Mouse (Mus musculus) pancreas, adult 10 weeks (tissue): ENCODE measurements around the gene Apmap. TPM values are rescaled to one million over a fixed set of nuclear protein-coding genes. Genes with fewer than 3 reads are reported as not detected.

ENCODE experiments used
- polyA plus RNA-seq: library from polyadenylated mRNA; stranded (reverse); fragments of 350-450 nt; fragmentation: Illumina TruSeq; extraction: RNeasy Lipid Tissue Mini Kit (QIAGEN cat#74804); gene quantifications from one replicate; pipeline ENCODE4 v1.2.3, GENCODE M21; 2015; ENCODE audit warnings: low read depth, low replicate concordance; ENCODE audit not compliant: insufficient read depth

Gene Apmap
- polyA plus RNA-seq = 8.3 TPM

DNA sequence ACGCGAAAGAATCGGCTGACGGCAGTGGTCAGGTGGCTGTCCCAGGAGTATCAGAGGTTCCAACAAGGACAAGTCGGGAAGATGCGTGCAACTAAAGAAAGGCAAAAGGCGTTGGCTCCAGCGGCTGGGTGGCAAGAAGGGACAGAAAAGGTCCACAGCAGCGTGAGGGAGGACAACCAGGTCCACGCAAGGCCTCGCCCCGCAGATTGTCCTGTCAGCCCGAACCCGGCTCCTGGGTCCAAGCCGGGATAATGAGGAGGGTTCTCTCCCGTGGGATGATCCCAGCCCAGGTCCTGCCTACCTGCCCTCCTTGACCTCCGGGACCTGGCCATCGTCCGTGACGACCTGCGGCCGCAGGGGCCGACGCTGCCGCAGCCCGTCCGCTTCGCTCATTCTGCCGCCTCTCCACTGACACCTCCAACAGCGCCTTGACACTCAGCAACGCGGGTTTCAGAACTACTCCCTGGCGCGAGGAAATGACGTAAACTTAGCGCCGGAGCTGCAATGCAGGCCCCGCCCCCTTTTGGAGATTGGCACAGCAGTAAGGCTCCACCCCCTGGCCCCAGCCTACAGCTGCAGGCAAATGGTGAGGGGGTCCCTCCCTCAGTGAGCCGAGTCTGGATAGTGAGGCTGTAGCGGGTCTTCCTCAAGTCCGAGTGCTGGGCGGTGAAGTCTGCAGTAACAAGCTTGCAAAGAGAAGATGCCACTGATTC, at the start of gene Apmap:
TSS of gene Apmap (minus strand) at position 481 of the 713 bp plus-strand sequence.

DNA sequence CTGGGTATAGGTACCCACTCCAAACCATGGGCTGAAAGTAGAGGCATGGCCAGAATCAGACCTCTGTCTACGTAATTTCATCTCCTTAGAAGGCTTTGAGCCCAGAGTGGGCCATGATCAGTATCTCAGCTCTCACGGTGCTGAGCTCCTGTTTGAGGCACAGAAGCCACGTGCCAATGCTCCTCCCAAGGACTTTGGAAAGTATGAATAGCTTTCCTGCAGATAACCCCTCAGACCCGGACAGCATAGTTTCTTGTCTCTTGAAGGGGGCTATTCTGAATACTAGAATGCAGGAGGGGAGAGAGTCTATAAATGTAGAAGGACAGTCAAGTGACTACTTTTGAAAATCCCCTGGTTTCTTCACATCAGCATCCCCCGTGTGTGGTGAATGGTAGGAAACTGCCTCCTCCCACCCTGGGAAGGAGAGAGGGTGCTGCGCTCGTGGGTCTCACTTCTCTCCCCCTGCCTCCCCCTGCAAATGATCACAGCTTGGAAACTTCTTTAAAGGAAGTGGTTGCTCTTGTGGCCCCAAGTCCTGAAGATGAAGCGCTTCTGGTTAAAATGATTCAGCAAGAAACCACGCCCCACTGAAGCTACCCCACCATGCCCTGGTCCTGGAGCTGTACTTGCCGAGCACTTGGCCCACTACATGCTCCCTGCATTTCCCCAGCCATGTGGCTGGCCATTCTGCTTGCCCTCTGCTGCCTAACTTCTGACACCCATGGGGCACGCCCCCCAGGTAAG, 38.3 kb downstream of the Apmap start, which contains the start of gene Cst7:
TSS of gene Cst7 (plus strand) at position 569 of the 744 bp plus-strand sequence.

Other genes with a start within 250 kb of the Apmap start
- not detected for gene 3300002I08Rik, start 245.8 kb downstream of the Apmap start, polyA plus RNA-seq
- gene Zfp442, start 157.1 kb downstream of the Apmap start, polyA plus RNA-seq = 0.28 TPM
- gene Zfp345, start 123.5 kb downstream of the Apmap start, polyA plus RNA-seq = not detected
- not detected for gene Cst7, start 38.2 kb downstream of the Apmap start, polyA plus RNA-seq
- 3.0 TPM for gene Acss1, start 59.9 kb upstream of the Apmap start, polyA plus RNA-seq
- gene Vsx1, start 80.8 kb upstream of the Apmap start, polyA plus RNA-seq = not detected
- gene Entpd6, start 140.5 kb upstream of the Apmap start, polyA plus RNA-seq = 4.2 TPM
- 15.5 TPM for gene Pygb, start 178.2 kb upstream of the Apmap start, polyA plus RNA-seq